Mouse (Mus musculus) G1E (cell line): ENCODE measurements around the gene Ccnjl.

Experiments
- CTCF ChIP-seq: IDR thresholded peaks from 2 replicates; pipeline ENCODE4 v1.5.1; 2012; ENCODE audit warnings: low read depth, low read length, inconsistent platforms, mixed read lengths
- GATA1 ChIP-seq: IDR thresholded peaks from 2 replicates; pipeline ENCODE4 v1.6.1; 2012; ENCODE audit warnings: borderline replicate concordance, low read length, inconsistent platforms, mixed read lengths
- POLR2AphosphoS5 ChIP-seq: IDR thresholded peaks from 2 replicates; pipeline ENCODE4 v1.6.1; 2012; ENCODE audit warnings: low read depth, low read length, inconsistent platforms; ENCODE audit not compliant: insufficient replicate concordance

GRCm38 (mm10) chr11:43528683-43529499 is at the start of gene Ccnjl:
- no peak for TF ChIP-seq CTCF
- no peak for TF ChIP-seq GATA1
- no peak for TF ChIP-seq POLR2AphosphoS5
